Mouse (Mus musculus) cerebellum, adult 8-10 months (tissue): ENCODE measurements around the gene Cnr1.

Source experiments
- DNase-seq: peaks from one replicate; pipeline ENCODE4 v3.0.0; 2022

Gene Cnr1

DNA sequence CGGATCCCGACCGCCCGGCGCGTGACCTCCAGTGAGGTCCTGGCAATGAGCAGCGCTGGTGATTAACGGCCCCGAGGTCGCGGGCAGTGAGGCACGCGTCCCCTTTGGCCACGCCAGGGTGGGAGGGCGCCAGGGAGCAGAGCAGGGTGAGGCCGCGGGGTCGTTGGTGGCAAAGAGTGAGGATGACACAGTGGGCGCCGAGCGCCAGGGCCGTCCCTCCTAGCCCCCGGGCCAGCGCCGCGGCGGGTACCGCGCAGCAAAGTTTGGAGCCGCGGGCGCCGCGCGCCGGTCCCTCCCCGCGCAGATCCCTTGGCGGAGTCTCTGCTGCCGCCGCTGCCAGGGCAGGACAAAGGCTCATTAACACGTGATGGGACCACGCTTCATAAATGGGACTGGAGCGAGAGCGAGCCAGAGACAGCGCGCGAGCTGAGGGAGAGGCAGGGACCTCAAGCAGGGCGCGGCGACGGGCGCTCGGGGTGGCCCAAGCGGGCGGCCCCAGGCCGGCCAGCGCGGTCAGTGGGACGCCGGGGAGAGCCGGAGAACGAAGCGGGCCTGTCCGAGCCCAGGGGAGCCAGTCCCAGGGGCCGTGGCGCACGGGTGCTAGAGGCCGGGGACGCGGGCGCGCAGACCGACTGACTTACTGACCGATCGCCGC is at the start of gene Cnr1:
TSS of gene Cnr1 (plus strand) at position 360 of the 655 bp plus-strand sequence.
- peak; percentile 93 for DNase-seq

DNA sequence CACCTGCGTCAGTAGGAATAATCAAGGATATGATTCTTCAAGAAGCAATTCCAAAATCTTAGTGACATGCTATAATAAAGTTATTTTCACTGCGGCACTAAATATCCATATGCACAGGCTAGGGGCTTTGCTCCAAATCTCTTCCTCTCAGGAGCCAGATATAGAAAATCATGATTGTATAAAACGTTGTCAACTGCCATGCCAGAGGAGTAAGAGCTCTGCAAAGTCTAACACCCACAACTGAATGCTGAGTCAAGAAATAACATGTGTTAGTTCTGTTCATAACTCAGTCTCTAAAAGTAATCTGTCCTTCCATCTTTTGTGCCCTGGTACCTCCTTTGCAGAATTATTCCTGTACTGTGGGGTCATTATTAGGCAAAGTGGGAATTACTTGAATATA is 44.4 kb upstream of the Cnr1 start:
- DNase-seq = no peak

DNA sequence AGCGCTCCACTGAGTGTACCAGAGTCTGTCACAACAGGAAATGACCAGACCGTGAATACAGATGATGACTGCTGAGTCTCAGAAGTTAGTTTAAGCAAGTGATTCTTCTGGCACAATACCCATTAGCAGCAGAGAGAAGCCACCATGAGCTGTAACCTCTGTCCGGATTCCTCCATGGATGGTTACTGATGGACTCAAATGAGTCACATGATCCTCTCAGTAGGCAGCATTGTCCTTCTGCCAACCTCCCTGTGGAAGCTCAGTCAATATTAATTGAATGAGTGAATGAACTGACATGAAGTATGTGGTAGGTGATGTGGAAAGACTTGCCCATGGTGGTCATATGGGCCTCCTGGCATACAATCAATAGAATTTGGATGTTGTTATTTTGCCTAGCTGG is 38.4 kb upstream of the Cnr1 start:
- no peak for DNase-seq

DNA sequence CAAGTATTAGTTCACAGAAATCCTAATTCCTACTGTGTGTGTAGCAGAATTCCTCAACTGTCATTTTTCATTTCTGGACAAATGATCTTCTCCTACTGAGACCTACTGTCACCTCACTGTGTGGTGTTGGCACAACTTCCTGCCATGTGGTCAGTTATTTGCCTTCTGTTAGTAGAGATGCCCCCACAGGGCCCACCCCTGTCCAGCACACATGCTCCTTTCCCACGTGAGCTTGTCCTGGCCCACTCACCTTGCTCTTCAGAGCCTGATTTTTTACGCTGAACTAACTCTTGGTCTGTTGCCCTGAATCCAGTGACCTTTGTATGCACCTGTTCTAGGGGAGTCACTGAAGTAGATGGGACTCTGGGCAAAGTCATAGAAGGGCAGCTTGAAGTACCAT is 34.4 kb upstream of the Cnr1 start:
- peak; percentile 89 for DNase-seq

DNA sequence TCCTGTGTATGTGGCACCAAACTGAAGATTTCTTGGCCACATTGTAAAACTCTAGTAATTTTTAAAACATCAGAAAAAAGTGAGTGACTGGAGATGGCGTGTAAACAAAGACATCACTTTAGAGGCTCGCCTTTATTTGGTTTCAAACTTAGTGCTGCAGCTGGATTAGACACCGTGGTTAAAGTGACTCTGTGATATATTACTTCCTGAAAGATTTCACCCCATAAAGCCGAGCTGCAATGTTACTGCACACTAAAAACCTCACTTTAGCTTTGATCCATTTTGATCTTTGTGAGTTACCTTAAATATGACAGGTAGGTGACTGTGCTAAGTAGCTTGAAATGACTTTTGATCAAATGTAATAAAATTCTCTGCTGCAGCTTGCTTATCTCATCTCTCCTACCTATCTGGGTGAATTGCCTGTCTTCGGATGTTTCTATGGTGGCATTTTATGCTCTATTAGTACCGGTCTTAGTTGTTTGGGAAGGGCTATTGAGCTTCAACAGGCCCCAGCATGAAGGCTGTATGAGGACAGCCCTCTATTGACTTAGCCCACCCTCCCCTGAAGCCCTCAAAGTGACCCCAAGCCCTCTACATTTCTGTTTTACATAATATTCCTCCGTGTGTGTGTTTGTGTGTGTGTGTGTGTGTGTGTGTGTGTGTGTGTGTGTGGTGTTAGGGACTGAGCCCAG is 32.1 kb upstream of the Cnr1 start:
- no peak for DNase-seq

DNA sequence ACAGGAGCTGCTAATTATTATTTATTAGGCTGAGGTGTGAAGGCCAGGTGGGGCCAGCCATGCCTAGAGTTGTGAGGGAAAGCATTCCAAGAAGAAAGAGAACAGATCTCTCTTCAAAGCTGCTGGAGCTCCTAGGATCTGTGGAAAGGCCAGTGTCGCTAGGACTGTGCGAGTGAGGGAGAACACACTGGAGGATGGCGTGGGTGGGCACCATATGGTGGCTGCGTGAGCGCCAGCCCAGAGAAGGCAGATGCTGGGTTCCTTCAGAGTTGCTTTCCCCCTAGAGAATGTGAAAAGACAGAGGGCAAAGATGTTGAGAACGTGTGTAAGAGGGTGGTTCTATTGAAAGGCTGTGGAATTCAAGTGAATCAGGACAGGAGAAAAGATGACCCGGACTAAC is 30.6 kb upstream of the Cnr1 start:
- DNase-seq = peak; percentile 55

DNA sequence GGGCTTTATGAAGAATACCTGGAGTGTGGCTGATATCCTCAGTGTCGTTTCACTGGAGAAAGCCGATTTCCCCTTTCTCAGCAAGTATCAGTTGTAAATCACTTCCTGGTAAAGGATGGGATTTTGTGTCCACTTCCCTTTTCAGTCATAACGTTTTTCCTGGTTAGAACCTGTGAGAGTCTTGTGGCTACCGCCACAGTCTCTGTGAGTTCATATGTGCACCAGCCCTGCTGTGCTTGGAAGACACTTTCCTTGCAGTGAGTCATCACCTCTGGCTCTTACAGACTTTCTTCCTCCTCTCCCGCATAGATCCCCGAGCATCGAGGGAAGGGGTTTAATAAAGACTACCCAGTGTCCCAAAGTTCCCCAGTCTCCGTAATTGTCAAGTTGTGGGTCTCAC is 29.3 kb upstream of the Cnr1 start:
- DNase-seq = no peak

DNA sequence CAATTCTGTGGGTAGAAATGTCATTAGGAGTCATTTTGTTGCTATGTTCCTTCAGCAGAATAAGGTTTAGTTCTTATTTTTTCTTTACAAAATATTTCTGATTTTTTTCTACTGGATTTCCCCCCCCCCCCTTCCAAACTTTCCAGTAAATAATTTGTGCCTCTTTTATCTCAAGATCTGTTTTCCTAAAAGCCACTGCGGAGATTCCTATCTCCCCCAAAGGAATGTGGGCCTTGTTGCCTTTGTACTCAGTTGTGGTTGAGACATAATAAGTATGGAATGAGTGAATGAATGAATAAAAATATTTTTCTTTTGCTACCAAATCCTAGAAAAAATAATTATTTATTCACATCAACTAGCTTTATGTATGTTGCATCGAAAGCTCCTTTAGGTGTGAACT is 28.9 kb upstream of the Cnr1 start:
- no peak for DNase-seq

DNA sequence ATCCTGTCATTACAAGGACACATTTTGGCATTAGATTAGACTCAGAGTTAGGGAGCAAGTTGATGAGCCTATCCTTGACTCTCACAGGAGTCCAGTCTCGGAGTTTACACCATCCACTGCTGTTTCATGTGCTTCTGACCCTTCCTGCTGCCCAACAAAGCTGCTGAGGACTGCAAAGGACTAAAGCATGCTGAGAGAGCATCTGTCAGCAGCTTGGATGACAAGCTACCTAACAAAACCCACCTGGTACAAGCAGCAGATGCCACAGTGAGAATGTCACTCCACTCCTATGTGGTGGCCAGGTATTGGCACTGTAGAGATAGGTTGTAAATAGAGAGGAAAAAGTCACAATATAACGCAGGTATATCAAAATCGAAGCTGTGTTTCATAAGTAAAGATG is 22.7 kb upstream of the Cnr1 start:
- peak; percentile 81 for DNase-seq

DNA sequence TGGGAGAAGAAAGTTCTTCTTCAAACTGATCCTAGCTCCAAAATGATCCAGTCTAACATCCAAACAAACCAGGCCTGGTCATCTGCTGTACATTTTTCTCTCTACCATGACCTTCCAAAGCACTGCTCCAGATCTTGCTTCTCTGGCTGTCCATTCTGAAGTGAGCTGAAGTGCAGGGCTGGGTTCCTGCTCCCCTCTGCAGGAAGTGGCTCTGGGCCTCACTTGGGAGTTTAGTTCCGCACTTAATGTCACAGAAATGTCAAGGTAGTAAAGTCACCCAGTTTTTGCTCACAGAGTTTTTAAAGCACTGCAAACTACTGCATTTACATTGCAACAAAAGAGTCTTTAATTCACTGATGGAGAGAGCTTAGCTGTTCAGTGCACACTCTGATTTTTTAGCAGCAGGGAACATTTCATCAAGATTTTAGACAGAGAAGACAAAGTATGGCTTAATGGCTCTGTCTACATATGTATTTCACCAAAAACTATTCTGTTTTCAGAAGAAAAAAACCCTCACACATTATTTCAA is 20.5 kb upstream of the Cnr1 start:
- DNase-seq = no peak

DNA sequence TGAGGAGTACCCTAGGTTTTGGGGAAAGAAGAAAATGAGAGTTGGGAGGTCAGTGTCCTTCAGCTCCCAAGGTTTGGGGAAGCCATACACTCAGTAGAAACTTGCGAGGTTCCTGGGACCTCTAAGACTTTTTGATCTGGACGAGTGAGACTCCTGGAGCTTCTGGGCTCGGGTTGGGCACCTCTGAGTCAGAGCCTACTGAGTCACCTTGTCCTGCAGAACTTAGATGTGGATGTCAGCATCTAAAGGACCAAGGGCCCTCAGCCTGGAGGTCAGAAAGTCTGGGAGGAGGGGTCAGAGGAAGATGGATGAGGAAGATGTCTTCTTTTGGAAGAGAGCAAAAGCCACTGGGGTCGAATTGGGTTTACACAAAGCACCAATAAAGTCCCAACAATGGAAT is 19.6 kb upstream of the Cnr1 start:
- DNase-seq = no peak

DNA sequence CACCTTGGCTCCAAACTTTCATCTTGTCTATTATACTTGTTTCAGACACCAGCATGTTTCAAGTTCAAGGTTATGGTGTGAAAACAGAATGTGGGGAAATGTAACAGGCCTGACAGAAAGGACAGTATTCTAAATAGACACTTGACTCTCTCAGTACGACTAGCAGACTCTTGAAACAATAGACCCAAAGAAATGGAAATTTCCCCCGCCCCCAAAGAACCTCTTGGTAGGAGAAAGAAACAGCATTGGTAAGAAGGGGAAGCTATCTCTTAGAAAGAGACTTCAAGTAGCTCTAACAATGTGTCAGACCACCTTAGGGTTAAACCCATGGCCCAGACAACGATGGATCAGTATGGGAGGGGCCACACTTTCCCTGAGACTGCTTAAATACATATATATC is 15.6 kb upstream of the Cnr1 start:
- DNase-seq = no peak

DNA sequence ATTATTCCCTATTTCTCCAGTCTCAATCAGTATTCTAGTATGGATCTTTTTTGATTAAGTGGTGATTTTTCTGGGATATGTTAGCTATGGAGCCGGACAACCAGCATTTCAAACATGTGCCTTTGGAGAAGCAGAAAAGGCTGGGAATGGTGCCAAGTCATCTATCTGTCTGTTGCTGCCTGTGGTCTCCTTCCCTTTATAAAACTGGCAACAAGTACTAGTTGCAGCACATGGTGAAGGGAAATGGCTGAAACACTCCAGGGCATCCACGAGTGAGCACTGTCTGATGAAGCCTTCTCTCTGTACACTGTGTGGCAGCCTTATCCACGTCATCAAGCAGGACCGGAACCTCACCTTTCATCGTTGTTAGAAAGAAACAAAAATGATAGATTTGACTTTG is 8.7 kb upstream of the Cnr1 start:
- no peak for DNase-seq

DNA sequence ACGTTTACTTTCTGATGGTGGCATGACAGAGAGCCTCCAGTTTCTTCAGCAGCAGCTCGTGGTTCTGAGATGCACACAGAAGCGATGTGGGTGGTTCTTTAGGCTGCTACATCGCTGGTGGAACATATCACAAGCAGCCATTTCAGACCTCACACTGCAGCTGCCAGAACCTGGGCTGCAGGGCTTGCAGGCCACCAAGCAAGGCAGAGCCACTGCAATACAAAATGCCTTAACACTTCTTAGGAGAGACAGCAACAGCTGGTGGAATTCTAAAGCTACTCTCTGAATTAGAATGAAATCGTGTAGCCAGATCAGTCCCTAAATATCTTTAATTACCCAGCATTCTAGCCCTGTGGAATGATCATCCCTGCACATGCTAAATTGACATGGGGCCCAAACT is 3.6 kb upstream of the Cnr1 start:
- DNase-seq = no peak

DNA sequence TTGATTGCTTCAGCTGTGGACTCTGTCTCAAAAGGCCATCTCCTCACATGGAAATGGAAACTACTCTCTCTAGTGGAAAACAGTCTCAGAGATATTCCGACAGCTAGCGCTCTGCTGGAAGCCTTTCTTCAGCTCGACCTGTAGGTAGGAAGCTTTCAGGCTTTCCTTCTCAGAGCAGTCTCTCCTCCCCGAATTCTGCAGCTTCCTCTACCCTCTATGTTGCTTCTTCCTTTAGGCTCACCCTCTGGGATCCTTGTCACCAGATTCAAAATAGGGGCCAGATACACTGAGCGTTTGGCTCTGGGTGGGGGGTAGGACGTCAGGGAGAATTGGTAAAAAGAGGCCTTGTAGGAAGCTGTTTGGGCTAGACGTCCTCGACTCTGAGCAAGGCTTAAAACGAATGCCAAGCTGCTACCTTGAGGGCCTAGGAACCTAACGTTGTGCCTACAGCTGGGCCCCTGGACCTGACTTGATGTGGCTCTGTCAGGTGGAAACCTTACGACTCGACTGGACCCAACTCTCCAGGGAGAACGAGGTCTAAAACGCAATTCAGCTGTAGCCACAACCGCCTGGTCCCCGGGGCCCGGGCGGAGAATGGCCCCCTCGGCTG is 1.1 kb upstream of the Cnr1 start:
- DNase-seq = peak; percentile 74

DNA sequence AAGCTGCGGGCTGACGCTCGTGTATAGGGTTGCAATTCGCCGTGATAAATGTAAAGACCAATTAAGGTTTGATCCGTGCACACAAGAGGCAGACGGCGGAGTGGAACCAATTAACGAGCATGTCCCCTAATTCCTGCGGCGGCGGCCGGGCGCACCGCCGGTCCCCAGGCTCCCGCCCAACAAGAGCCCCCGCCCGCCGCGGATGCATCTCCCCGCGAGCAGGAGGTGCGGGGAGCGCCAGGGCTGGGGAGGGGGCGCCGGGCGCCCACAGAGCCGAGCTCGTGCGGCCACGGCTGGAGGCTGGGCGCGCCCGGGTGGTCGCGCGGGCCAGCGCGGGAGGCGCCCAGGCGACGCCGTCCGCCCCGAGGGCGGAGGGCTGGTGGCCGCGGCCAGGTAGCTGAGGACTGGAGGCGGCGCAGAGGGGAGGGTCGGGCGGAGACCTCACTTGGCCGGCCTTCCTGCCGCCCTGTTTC is 596 bp upstream of the Cnr1 start:
- DNase-seq = no peak

DNA sequence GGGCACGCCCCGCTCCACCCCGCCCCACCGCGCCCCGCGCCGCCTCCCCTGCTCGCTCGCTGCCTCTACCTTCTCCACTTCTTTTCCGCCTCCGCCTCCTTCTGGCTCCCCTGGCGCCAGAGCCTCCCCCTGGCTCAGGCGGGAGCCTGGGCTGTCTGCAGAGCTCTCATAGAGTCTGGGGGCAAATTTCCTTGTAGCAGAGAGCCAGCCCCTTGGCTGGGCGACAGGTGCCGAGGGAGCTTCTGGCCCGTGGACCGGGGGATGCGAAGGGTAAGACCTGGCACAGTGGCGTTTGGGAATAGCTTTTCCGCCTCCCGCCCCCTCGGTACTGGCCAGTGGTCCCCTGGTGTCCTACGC is 474 bp downstream of the Cnr1 start:
- peak; percentile 80 for DNase-seq

DNA sequence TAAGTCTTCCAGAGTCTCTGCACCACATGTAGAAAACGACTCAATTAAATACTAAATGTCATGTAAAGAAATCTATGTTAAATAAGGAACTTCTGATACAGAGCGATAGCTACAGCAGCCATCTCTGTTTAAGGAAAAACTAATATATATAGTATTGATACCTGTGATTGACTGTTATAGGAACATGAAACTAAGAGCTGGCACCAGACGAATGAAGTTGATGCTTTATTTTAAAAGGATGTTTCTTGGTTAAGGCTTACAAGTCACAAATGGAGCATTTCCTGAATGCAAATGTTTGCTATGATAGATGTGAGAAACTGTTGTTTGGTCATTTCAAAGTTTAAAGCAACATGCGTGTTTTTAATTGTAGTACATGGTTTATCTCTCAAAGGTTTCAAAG is 1.1 kb downstream of the Cnr1 start:
- DNase-seq = no peak

DNA sequence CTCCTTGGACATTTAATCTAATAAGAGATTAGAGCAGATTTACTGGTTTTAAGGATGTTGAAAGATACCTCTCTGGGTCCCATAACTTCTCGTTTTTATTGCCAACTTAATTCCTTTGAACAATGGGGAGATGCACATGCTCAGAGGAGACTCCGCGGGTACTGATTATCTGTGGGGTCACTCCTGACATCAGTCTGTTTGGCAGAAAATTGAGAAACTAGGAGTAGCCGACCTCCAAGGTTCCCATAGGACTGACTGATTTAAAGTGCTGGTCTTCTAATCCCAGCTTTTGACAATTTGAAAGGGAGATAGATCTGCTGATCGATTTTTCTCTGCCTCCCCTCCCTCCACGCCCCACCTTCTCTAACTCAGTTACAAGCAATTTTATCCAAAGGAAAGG is 1.6 kb downstream of the Cnr1 start:
- DNase-seq = no peak

DNA sequence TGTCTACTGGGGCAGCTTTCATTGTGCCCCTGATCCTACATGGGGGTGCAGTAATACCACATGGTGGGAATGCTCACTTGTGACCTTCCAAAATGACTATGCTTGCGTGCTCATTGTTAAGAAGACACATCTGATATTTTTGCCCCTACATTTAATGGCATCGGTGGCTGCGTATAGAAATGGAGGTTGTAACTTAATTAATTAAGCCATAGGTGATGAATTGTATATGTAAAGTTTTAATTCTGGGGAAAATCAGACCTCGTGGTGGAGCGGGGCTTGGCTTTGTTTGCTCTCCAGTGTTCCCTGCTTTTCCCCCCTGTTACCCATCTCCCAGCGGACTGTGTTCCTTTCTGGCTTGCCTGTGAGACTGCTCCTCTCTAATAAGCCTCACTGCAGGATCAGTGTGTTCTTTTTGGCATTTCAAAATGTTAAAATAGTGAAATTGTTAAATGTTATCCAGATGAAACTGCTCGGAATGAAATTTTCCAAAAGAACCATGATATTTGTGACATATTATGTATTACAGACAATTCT is 2.4 kb downstream of the Cnr1 start:
- DNase-seq = peak; percentile 49

DNA sequence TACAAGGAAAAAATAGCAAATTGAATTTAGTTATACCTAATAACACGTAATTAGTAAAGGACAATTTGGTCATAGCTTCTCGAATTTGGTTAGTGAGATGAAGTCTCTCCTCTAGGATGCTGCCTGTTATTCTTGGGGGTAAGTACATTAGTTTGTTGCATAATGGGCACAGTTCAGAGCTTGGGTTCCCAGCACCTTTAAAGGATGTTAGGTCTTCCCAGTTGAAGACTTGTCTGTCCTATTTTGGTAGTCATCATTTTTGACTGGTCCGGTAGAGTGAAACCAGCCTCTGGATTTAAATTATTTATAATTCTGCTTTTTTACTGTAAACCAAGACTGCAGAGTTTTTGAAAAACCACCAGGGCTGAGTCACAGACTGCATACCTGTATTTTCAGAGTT is 3.3 kb downstream of the Cnr1 start:
- DNase-seq = no peak

DNA sequence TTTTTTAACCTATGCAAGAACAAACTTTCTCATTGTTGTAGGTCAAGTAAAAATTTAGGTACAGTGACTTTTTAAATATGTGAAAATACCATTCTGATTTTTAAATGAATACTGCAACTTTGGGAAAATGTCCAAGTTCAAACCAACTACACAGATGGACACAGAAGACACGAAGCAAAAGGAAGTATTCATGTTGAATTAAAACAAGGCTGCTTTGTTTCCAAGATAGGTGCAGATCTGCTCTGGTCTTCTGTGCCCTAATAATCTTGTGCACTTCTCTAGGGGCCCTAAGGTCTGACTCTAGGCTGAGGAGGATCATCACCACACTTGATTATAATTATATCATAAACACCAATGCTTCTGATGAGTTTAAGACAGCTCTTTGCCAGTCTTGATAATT is 4.1 kb downstream of the Cnr1 start:
- no peak for DNase-seq

DNA sequence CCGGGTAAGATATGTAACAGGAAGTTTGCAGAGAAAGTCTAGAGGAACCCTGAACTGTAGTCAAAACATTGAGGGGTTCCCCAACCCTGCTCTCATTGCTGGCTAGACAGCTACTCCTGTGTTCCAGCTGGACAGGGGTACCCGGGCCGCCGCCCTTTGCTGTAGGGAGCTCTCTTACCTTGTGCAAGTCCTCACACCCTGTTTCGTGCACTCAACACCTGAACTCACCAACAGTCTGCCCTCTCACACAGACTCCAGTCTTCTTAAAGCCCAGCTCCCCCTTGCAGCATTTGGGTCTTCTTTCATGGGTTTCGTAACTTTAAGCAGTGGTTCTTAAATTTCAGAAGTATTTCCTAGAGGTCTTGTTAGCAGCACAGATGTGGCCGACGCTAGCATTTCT is 7.0 kb downstream of the Cnr1 start:
- no peak for DNase-seq

DNA sequence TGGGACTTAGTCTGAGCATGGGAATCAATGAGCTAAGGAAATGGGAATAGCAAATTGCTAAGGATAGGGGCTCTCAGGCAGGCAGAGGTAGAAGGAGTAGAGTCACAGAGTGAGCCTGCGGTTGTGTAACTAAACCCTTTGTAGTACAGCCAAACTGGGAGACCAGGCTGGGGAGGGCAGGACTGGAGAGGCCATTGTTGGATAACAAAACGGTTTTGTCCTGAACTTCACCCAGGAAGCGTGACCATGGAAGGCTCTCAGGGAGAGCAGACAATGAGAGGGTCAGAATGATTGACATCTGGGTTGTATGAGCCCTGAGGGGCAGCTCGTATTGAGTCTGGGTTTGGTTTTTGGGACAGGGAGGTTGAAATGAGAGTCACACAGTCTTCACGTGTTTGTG is 17.2 kb downstream of the Cnr1 start:
- no peak for DNase-seq
